Mouse (Mus musculus): ENCODE results near the gene Galnt18.

GRCm38 (mm10) chr7:111718900-111719299 lies 60.9 kb downstream of the Galnt18 start:
- TF ChIP-seq POLR2A (IDR thresholded peaks at IDR 0.05; ENCODE audit: borderline replicate concordance, low read depth, low read length) (no peak), CTCF (IDR thresholded peaks at IDR 0.05; ENCODE audit: low read depth, low read length) (no peak)
